Mouse (Mus musculus) brain, adult 2 months (tissue): ENCODE measurements around the gene Tnfrsf12a.
A peak's percentile ranks its signal among the peaks of the same experiment; 100 is the strongest.

ENCODE experiments used
- DNase-seq: peaks from one replicate; pipeline ENCODE4 v3.0.0; 2011; ENCODE audit warnings: low read depth, low spot score

The Tnfrsf12a gene

DNA sequence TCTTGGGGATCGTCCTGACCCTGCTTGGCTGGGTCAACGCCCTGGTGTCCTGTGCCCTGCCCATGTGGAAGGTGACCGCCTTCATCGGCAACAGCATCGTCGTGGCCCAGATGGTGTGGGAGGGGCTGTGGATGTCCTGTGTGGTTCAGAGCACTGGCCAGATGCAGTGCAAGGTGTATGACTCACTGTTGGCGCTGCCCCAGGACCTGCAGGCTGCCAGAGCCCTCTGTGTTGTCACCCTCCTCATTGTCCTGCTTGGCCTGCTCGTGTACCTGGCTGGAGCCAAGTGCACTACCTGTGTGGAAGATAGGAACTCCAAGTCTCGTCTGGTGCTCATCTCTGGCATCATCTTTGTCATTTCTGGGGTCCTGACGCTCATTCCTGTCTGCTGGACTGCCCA lies 3.8 kb upstream of the Tnfrsf12a start:
- DNase-seq = no peak

GRCm38 (mm10) chr17:23680336-23680735 lies 3.1 kb upstream of the Tnfrsf12a start:
- no peak for DNase-seq

- DNase-seq = no peak
These were observed 2.0 kb upstream of the Tnfrsf12a start, which contains the start of gene Cldn6 for GRCm38 (mm10) chr17:23679127-23679835. Gene Cldn6 (plus strand): TSS chr17:23679249.

DNA sequence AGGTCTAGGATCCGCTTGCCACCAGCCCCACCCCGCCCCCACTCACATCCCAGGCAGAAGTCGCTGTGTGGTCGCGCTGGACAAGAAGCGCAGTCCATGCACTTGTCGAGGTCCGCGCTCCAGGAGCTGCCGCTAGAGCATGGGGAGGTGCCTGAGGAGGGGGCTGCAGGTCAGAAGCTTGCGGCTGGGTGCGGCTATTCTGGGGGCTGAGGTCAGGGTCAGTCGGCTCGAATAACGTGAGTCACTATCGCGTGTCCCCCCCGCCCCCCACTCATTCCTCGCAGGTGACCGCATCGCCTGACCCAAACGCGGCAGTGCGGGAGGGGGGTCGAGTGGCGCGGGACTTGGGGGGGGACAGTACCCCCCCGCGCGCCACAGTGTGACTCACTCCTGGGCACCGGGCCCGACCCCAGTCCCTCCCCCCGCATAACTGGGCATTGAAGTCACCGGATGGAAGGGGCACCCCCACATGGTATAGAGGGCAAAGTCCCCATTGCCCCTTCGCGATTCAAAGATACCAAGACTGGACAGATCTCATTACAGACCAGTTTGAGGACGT lies 716 bp downstream of the Tnfrsf12a start:
- DNase-seq = peak; percentile 59

- DNase-seq = peak; percentile 51
These were observed 1.5 kb downstream of the Tnfrsf12a start for GRCm38 (mm10) chr17:23675564-23676281.

- peak; percentile 67 for DNase-seq
These were observed 2.1 kb downstream of the Tnfrsf12a start for GRCm38 (mm10) chr17:23675127-23675526.

DNA sequence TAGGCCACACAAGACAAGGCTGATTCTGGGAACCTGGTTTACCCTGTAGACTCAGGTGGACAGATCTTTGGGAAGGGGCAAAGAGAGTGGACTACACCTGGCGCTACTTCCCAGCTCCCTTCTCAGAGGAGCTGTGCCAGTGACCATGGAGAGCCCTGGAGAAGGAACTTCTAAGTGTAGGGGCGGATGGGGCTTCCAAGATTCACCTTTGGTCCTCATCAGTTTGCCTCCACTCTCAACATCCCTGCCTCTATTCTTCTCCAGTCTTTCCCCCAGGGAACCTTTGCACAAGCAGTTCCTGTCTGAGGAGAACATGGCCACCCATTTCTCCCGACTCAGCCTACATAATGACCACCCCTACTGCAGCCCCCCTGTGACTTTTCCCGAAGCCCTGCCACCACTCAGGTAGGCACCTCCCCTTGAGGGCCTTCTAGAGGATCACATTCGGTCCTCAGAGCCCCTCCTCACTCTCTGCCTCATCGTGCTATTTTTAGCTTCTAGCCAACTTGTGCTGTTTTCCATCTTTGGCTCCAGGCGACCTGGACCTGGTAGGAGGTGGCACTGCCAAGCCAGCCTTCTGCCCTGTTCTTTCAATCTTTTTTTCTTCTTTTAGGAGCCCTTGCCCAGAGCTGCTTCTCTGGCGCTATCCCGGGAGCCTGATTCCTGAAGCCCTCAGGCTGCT lies 2.9 kb downstream of the Tnfrsf12a start:
- DNase-seq = peak; percentile 75

DNA sequence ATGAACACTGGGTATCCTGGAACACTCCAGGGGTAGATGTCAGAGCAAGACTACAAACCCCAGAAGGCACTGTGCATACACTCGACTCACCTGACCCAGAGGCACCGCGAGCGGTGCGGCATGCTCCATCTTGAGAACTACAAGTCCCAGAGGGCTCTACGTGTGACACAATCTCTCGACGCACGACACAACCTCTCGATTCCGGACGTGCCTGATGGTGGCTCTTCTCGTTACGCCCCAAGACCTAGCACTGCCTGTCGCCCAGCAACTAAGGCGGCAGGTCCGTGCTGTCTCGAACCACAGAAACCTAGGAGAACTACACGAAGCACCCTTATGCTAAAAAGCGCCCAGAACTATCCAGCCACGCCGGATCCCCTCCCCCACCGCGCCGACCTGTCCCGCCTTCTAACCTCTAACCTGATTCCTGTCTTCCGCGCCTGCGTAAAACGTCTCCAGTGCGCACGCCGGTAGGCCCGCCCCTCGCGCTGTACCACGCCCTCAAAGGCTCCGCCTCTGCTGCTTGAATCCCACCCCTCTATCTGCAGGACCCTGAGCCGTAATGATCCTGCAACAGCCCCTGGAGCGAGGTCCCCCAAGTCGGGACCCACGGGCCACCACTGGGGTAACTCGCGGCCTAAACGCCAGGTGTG lies 3.7 kb downstream of the Tnfrsf12a start, which contains the start of the genes Hcfc1r1 and Thoc6:
Gene Hcfc1r1, plus strand, starts transcription at position 173 of the 650 bp plus-strand sequence.
Gene Thoc6, minus strand, starts transcription at position 459 of the 650 bp plus-strand sequence.
- DNase-seq = peak; percentile 100

DNA sequence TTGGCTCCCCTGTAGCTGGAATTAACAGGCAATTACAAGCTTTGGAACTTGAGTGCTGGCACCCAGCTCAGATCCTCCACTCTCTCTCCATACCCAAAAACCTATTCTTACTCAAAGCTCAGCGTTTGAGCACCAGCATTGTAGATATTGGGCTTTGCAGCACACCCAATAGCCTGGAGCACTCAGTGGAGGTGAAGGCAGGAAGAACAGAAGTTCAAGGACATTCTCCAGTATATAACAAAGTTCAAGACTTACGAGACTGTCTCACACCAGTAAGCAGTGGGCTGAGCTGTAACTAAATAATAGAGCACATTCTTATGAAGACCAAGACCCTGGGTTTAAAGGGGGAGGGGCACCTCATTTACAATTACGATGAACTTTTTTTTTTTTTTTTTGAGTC lies 4.5 kb downstream of the Tnfrsf12a start:
- DNase-seq = no peak

DNA sequence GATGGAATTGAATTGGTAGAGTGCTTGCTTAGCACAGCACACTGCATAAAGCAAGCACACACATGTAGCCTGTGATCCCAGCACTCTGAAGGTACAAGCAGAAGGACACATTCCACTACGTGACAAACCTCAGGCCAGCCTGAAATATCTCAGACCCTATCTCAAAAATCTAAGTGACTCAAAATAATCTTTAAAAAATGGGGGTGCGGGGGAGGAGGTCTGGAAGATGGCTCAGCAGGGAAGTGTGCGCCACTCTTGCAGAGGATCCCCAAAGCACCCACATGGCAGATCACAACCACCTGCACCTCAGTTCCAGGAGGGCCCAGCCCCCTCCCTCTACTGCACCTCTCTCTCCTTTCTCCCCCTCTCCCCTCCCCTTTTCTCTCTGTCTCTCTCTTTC lies 5.7 kb downstream of the Tnfrsf12a start:
- DNase-seq = no peak

DNA sequence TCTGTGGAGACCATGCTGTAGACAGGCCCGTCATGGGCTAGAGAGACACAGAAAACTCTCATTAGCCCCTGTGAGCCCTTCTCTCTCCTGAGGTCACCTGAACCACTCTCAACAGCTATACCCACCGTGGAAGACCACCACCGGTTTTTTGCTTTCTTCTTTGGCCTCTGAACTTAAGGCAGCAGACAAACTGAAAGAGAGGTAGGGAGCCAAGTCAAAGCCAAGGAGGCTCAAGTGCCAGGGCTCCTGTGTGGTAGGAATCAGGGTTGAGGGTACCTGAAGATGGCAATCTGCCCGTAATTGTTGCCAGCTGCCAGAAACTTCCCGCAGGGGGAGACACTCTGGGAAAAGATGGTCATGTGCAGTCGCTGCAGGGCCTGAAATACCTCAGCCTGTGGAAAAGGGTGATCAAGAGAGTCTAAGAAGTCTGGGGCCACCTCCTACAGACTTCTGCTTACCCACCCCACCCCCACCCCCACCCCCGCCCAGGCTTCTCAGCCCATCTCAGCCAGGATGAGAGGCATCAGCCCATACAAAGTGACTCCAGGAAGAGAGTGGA lies 6.7 kb downstream of the Tnfrsf12a start:
- no peak for DNase-seq

- DNase-seq = no peak
These were observed 11.8 kb downstream of the Tnfrsf12a start for GRCm38 (mm10) chr17:23665511-23665910.

GRCm38 (mm10) chr17:23664556-23665021 lies 12.7 kb downstream of the Tnfrsf12a start:
- DNase-seq = peak; percentile 65

- no peak for DNase-seq
These were observed 15.7 kb downstream of the Tnfrsf12a start for GRCm38 (mm10) chr17:23661526-23661925.

DNA sequence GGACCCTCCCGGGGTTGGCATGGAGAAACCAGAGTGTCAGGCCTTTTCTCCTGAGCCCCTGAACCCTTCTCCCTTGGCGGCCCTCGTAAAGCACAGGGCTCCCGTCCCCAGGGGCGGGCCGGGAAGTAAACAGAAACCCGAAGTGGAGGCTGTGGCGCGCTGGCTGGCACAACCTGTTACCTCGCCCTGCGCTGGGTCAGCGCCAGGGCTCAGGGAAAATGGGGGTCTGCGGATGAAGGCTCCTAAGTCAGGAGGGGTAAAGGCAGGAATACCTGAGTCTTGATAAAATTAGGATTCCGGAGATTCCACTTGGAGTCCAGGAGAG lies 16.4 kb downstream of the Tnfrsf12a start:
- DNase-seq = no peak

DNA sequence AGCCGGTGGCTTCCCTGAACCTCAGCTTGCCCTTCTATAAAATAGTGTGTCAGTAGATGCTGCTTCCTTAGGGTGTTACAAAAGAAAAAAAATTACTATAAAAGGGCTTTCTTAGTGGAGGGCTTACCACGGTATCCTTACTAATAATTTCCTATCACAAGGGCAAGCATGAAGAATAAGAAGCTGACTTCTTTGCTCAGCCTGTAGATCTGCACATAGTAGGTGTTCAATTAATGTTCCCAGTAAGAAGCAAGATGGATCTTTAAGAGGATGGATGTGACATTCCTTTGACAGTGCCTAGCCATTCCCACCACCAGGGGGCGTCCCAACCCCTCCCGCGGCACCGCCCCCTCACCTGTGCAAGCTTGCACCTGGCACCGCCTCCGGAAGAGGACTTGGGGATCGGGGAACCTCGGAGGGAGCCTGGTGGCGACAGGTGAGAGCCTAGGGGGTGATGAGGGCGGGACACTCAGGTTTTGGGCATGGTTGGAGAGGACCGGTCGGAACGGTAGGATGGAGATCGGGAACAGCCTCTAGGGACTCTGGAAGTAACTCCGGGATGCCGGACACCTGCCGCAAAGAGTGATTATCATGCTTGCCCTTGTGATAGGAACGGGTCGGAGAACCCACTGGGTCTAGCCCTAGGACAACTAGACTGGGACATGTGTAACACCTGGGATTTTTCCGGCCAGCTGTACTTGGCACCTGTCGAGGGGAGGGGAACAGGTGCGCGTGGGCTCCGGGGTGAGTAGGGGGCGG lies 17.0 kb downstream of the Tnfrsf12a start, which contains the start of gene Bicdl2:
Gene Bicdl2, plus strand, starts transcription at position 390 of the 759 bp plus-strand sequence.
- DNase-seq = peak; percentile 35

DNA sequence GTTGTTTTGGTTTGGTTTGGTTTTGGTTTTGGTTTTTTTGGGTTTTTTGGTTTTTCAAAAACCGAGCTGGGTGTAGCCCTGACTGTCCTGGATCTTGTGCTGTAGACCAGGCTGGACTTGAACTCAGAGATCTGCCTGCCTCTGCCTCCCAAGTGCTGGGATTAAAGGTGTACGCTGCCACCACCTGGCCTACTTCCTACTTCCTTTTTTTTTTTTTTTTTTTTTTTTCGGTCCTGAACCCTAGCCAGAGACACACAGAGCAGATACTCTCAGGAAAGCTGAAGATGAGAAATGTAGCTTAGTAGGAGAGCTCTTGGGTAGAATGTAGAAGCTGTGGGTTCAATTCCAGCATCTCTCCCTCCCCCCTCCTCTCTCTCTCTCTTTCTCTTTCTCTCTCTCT lies 18.8 kb downstream of the Tnfrsf12a start:
- DNase-seq = no peak

- DNase-seq = no peak
These were observed 22.9 kb downstream of the Tnfrsf12a start for GRCm38 (mm10) chr17:23654410-23654809.

GRCm38 (mm10) chr17:23654001-23654400 lies 23.3 kb downstream of the Tnfrsf12a start:
- DNase-seq = no peak

GRCm38 (mm10) chr17:23653324-23653723 lies 23.9 kb downstream of the Tnfrsf12a start:
- no peak for DNase-seq
